Mouse (Mus musculus) v-Abl transformed pro-B cells (cell line): ENCODE data around the gene Kir3dl1.
"Not testable (repeated sequence)": the region's sequence is repeated elsewhere in the genome, so short reads cannot be mapped to it uniquely, and the experiment has no call there.

Experiments
- in situ Hi-C, 2 experiments: fragments of 400-800 bp; cut with MboI; formaldehyde crosslinking; loops; one replicate each; pipeline ENCODE4 v1.15.1; 2025; ENCODE audit not compliant: unreplicated experiment in 2 of 2

Gene Kir3dl1

DNA sequence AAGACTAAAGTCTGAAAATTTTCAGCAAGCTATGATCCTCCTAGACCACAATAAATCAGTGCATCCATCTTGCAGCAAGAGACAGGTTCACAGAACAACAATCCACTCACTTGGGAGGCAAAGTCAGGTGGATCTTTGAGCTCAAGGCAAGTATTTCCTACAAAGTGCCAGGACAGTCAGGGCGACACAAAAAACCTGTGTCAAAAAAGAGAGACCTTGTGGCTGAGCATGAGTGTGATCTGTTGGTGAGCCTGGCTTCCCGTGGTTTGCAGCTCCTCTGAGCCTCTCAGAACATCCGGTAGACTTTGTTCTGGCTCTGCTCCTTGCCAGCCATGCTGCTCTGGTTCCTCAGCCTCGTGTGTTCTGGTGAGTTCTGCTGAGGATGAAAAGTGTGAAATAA lies at the start of gene Kir3dl1:
TSS of gene Kir3dl1 (plus strand) at position 301 of the 400 bp plus-strand sequence.
- in situ Hi-C loops = not testable (repeated sequence)

DNA sequence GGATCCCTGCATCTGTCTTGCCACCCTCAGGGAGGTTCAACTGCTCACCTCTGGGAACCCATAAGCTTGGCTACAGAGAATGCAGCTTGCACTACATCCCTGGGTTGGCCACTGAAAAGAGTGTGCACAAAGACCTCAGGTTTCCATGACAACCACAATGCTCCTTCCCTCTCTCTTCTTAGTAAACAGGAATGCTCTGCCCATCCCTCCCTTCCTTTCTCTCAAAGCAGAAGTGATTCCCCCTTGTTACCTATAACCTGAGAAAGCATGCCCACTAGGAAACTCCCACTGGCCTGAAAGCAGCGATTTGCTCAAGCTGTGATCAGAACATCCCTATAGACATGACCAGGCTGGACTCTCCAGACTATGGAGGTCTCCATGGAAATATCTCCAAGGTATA lies 26.2 kb downstream of the Kir3dl1 start, which contains the start of gene Kir3dl2:
TSS of gene Kir3dl2 (minus strand) at position 101 of the 400 bp plus-strand sequence.
- in situ Hi-C loops = not testable (repeated sequence)

GRCm38 (mm10) chrX:136569094-136569493 lies 51.3 kb downstream of the Kir3dl1 start:
- in situ Hi-C loops = not testable (repeated sequence)
